Mouse (Mus musculus): ENCODE data around the gene Ifnk.

The Ifnk gene

GRCm38 (mm10) chr4:35189794-35190193 lies 37.9 kb downstream of the Ifnk start:
- DNase-seq (ENCODE audit: low read depth), result no peak

DNA sequence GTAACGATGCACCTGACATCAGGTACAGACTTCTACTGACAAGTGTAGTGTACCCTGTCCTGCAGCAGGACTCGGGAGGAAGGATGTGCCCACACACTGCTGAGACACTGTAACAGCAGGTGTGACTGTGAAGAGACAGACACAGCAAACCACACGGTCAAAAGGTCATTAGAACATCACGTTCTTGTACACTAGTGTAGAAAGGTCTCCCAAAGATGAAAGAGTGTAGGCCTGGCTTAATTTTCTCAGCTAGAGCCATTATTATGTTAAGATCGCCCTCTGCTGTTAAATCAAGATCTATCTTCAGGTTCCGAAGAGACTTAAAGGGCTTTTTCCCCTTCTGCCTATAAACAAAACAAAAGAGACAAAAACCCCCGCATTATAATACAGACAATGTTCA lies 40.9 kb downstream of the Ifnk start:
- no peak for DNase-seq (ENCODE audit: low read depth)

GRCm38 (mm10) chr4:35201700-35202099 lies 49.8 kb downstream of the Ifnk start:
- DNase-seq (ENCODE audit: low read depth), result no peak

Data from fibroblast of lung, adult 2 months (primary cell).